Mouse (Mus musculus): ENCODE data around the gene Erp27.

DNA sequence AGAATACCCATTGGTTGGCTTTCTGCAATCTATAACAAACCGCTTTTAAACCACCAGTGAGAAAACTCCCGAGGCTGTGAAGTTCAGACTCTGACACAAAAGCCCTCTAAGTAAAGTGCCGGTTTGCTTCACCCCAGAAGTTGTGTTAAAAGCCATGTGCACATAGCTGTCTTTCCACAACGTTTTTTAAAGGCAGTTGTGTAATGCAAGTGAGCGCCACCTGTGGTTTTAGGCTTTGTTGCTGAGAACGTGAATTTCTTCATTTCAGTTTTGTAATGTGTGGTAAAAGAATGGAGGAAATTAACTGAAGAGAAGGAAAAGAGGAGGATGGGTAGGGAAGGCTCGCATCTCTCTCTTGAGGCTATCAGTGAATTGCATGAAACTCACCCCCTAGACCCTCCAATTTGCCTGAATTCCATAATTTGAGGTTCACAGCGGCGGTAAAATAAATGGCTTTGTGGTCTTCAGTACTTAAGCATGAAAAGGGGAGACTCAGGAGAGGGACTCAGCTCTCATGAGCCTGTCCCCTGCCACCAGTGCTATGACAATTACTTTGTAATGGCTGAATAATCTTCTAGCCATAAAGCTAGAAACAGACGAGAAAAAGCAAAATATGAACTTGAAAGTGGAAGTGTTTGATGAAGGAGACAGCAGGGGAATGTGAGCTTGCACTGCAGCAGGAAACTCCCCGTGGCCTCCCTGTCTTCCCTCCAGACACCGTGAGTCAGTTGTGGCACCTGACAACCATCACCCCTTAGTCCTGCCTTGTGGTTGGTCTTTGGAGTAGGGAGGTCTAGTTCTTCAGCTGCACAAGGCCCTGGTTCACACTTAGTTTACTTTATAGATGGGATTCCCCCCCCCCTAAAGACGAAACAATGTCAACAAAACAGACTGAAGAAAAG is 42.9 kb upstream of the Erp27 start:
- TF ChIP-seq EP300 (optimal IDR thresholded peaks at IDR 0.05) = no peak
- peak; percentile 32 for TF ChIP-seq CTCF (IDR thresholded peaks at IDR 0.05; ENCODE audit: low read depth)

All from stomach, postnatal 0 days (tissue).